Mouse (Mus musculus): ENCODE results near the gene Ap2a2. TPM values are rescaled to one million over a fixed set of nuclear protein-coding genes. Genes with fewer than 3 reads are reported as not detected.
A peak's percentile ranks its signal among the peaks of the same experiment; 100 is the strongest.

Gene Ap2a2
- total RNA-seq, 2 experiments from 2014 or later, result 230 to 231 TPM

- no peak for DNase-seq (ENCODE audit: low spot score in 2 of 2)
- intact Hi-C loops (cut with DNase I), result no loop called here
Measured at GRCm38 (mm10) chr7:141558329-141558776, 3.6 kb upstream of the Ap2a2 start.

GRCm38 (mm10) chr7:141558946-141559345, 3.0 kb upstream of the Ap2a2 start:
- DNase-seq (ENCODE audit: low spot score in 2 of 2), result no peak
- intact Hi-C loops (cut with DNase I), result no loop called here

DNA sequence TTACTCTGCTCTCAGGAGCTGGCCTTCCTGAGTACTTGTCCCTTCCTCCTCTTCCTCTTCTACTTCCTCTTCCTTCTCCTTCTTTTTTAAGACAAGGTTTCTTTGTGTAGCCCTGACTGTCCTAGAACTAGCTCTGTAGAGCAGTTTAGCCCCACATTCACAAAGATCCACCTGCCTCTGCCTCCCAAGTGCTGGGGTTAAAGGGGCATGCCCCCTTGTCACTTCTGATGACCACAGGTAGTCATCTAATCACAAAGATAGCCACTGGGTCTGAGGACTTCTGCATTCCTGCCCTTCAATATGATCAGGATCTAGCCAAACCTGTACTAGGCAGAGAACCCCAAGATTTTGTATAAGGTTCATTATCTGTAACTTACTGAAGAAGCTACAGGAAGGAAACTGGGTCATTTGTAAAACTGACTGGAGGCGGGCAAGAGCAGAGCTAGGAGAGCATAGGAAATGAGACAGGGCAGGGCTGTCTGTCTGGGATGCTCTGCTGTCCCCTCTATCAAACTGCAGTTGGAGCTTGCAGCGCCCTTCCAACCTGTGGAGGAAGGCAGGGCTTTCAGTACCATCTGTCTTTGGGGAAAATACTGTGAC, 2.1 kb upstream of the Ap2a2 start:
- intact Hi-C loops (cut with DNase I), result no loop called here
- no peak for DNase-seq (ENCODE audit: low spot score in 2 of 2)

GRCm38 (mm10) chr7:141560471-141560870, 1.5 kb upstream of the Ap2a2 start:
- intact Hi-C loops (cut with DNase I), result no loop called here
- DNase-seq (ENCODE audit: low spot score in 2 of 2), result no peak

- DNase-seq (ENCODE audit: low spot score in 2 of 2), result no peak
Measured at GRCm38 (mm10) chr7:141562421-141562851, 463 bp downstream of the Ap2a2 start.

GRCm38 (mm10) chr7:141562852-141563427, 967 bp downstream of the Ap2a2 start:
- DNase-seq (ENCODE audit: low spot score in 2 of 2), result peak; percentile 34
- intact Hi-C loops (cut with DNase I), result loop anchor here (1.0 kb wide), 1 partner anchor 45 kb away; no protein-coding TSS in a partner anchor

More at GRCm38 (mm10) chr7:141562421-141562851, 463 bp downstream of the Ap2a2 start:
- intact Hi-C loops (cut with DNase I), result loop anchor here (1.0 kb wide), 1 partner anchor 46 kb away; no protein-coding TSS in a partner anchor

DNA sequence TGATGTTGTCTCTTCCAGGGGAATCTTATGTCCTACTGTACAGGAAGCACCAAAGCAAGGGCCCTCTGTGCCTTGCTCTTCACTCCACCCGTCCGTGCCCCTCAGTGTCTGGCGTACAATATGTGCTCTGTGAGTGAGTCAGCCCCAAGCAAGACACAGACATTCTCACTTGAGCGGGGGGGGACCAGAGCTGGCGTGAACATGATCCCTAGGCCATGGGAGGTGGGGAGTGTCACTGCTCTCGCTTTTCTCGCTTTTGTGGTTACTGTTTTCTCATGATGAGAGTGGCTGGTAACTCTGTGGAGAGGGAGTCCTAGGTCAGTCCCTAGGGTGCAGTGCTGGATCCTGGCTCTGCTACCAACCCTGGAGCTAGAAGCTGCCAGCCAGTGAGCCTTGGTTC, 2.6 kb downstream of the Ap2a2 start:
- intact Hi-C loops (cut with DNase I), result no loop called here
- no peak for DNase-seq (ENCODE audit: low spot score in 2 of 2)

DNA sequence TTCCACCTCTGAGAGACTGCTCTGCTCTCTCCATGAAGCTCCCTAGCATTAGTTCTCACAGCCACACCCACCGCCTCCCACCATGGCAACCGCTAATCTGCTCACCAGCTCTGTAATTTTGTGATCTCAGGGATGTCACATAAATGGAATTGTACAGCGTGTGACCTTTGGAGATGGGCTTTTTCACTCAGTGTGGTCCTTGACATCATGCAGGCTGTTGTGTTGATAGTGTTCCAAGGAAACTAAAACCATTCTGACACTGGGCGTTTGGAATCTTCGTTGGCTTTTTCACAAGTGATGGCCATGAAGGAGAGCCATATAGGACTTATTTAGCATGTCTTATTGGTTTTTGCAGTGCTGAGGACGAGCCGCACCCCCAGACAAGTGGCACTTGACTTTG, 4.6 kb downstream of the Ap2a2 start:
- intact Hi-C loops (cut with DNase I), result no loop called here
- no peak for DNase-seq (ENCODE audit: low spot score in 2 of 2)

DNA sequence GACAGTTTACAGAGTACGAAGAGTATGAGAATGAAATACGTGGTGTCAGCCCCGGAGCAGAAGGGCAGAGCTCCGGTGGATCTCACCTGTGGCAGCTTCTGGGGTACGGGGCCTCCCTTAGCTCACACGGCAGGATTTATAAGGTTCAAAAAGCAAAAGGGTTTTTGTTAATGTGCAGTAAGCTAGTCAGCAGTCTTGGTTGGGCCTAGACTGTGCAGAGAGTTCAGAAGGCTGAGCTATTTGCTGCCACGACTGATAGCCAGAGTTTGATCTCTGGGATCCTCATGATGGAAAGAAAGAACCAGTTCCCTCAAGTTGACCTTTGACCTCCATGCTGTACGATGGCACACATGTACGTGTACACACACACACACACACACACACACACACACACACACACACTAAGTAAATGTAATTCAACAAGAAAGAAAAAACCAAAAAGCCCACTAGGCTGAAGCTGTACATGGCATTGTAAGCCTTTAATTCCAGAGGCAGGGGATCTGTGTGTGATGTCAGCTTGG, 7.4 kb downstream of the Ap2a2 start:
- intact Hi-C loops (cut with DNase I), result no loop called here
- no peak for DNase-seq (ENCODE audit: low spot score in 2 of 2)

- intact Hi-C loops (cut with DNase I), result no loop called here
- no peak for DNase-seq (ENCODE audit: low spot score in 2 of 2)
Measured at GRCm38 (mm10) chr7:141569916-141570315, 7.9 kb downstream of the Ap2a2 start.

DNA sequence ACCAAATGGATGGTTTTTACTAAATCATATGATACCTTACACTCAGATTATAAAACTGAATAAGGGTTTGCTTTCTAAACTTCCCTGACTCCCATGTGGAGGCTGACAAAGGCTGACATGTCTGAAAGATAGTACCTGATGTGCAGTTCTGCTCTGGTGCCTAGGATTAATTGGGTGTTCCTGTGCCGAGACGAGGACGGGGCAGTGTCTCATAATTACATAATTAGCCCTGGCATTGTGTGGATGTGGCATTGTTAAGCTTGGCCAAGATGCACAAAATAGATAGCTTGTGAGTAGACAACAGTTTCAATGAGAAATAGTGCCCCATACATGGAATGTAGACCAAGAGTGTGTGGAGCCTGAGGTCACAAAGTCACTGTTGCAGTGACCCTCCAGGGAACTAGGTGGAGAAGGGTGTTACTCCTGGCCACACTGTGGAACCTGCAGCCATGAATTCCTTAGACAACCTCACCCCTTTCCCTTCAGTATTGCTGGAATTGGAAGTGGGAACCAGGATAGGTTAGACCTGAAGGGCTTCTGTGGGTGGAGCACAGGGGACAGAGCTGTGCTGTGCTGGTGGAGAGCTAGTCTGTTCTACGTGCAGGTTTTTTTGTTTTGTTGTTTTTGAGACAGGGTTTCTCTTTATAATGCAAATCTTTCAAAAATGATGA, 8.8 kb downstream of the Ap2a2 start:
- intact Hi-C loops (cut with DNase I), result no loop called here
- DNase-seq (ENCODE audit: low spot score in 2 of 2), result no peak

DNA sequence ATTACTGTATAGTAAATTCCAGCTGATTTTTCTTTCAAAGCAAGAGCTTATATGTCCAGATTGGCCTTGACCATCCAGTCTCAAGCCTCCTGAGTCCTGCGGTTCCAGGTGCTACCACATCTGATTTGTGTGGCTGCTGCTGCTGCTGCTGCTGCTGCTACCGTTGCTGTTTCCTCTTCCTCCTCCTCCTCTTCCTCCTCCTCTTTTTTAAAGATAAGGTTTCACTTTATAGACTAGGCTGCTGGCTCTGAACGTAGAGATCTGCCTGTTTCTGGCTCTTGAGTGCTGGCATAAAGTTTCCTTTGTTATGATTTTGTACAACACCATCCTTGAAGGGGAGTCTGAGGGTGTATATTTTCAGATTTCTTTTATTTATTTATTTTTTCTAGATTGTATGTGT, 12.1 kb downstream of the Ap2a2 start:
- intact Hi-C loops (cut with DNase I), result no loop called here
- no peak for DNase-seq (ENCODE audit: low spot score in 2 of 2)

- intact Hi-C loops (cut with DNase I), result no loop called here
- DNase-seq (ENCODE audit: low spot score in 2 of 2), result no peak
Measured at GRCm38 (mm10) chr7:141575481-141575880, 13.5 kb downstream of the Ap2a2 start.

DNA sequence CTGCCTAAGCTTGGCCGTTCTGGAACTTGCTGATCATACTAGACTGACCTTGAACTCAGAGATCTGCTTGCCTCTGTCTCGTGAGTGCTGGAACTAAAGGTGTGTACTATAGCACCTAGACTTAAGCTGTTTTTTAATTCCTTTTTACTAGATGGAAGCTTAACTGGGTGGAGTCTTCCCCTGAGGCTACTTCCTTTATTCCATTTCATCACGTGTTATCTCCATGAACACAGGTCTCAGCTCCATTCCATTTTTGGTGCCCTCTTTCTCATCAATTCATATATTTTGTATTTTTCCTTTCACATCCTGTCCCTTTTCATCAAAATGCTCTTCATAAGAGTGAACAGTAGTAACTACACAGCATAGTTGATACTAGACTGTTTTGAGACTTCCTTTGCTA, 15.8 kb downstream of the Ap2a2 start:
- intact Hi-C loops (cut with DNase I), result no loop called here

GRCm38 (mm10) chr7:141578511-141578910, 16.5 kb downstream of the Ap2a2 start:
- no peak for DNase-seq (ENCODE audit: low spot score in 2 of 2)
- intact Hi-C loops (cut with DNase I), result no loop called here

More for the DNA sequence above, 15.8 kb downstream of the Ap2a2 start:
- DNase-seq (ENCODE audit: low spot score in 2 of 2), result no peak

DNA sequence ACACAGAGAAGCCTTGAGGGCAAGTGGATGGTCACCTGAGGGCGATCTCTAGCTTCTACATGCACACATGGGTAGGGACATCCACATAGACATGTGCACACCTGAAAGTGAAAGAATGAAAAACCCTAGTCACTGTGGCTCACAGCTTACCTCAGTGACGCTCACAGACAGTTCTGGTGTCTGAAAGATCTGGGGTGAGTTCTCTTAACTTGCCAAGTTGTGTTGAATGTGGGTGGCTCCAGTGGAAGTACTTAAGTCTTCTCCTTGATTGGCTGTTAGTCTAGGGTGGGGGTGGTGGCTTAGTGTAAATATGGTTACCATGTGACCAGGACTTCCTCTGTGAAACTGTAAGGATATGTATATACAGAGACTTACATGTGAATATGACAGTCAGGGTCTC, 17.0 kb downstream of the Ap2a2 start:
- no peak for DNase-seq (ENCODE audit: low spot score in 2 of 2)
- intact Hi-C loops (cut with DNase I), result no loop called here

DNA sequence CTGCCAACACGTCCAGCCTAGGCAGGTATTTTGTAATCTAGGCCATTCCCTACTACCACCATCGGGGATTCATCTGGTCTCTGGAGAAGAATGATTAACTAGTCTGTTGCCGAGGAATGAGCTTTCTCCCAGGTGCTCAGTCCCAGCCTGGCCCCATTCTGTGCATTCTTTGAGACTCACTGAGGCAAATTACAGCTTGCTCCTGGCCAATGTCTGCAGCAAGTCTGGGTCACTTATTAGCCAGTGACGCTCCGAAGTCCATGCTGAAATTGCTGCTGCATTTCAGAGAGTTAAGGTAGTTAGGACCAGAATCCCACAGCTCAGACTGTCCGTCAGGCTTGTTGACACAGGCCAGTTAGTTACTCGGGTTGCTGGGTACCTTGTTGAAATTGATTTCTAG, 19.4 kb downstream of the Ap2a2 start:
- no peak for DNase-seq (ENCODE audit: low spot score in 2 of 2)

DNA sequence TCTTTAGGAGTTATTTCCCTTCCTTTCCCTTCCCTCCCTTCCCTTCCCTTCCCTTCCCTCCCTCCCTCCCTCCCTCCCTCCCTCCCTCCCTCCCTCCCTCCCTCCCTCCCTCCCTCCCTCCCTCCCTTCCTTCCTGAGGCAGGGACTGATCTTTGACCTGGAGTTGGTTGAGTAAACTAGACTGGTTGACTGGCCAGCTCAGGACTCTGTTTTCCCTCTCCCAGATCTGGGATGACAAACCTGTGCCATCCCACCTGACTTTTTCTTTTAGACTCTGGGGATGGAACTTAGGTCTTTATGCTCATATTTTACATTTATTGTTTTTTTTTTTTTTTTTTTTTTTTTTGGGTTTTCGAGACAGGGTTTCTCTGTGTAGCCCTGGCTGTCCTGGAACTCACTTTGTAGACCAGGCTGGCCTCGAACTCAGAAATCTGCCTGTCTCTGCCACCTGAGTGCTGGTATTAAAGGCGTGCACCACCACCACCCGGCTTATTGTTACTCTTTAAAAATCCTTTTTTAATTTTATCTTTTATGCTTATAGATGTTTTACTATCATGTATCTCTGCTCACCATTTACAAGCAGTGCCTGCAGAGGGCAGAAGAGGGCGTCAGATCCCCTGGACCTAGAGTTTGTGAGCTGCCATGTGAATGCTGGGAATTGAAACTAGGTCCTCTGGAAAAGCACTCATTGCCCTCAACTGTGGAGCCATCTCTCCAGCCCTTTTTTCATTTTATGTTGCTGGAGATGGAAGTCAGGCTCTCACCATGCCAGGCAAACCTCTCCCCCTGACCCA, 22.3 kb downstream of the Ap2a2 start:
- no peak for DNase-seq (ENCODE audit: low spot score in 2 of 2)
- intact Hi-C loops (cut with DNase I), result no loop called here

More for the DNA sequence above, 19.4 kb downstream of the Ap2a2 start:
- intact Hi-C loops (cut with DNase I), result no loop called here

DNA sequence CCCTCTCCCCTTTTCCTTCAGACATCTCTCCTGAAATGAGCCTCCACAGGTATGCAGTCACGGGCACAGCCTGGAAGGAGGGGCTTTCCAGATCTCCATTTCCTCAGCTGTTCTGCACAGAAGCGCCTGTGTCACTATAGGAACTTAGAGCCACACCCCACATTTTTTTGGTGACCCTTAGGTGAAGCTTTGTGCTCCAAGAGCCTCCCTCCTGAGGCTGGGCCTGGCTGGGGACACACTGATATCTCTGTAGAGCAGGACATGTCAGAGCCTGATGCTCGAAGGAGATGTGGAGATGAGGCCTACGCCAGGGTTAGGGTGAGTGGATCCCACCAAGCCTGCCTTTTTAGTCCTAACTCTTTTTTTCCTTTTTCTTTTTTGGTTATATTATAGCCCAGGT, 23.3 kb downstream of the Ap2a2 start:
- intact Hi-C loops (cut with DNase I), result no loop called here

GRCm38 (mm10) chr7:141585881-141586280, 23.9 kb downstream of the Ap2a2 start:
- intact Hi-C loops (cut with DNase I), result no loop called here
- DNase-seq (ENCODE audit: low spot score in 2 of 2), result no peak

More for the DNA sequence above, 23.3 kb downstream of the Ap2a2 start:
- DNase-seq (ENCODE audit: low spot score in 2 of 2), result no peak

All from left cerebral cortex, postnatal 14 days (tissue).